Mouse (Mus musculus) MEL (cell line): Measurements from ENCODE around the gene Car15. TPM values are rescaled to one million over a fixed set of nuclear protein-coding genes. Genes with fewer than 3 reads are reported as not detected.
A peak's percentile ranks its signal among the peaks of the same experiment; 100 is the strongest.

Experiments used
- DNase-seq: peaks from one replicate; pipeline ENCODE4 v3.0.0; 2011; ENCODE audit warnings: low read depth, low spot score
- H3K27ac ChIP-seq: 2 replicates; pipeline ENCODE4 v1.5.1; 2012; ENCODE audit warnings: low read depth, mild to moderate bottlenecking, control low read depth, low read length, moderate library complexity; ENCODE audit not compliant: control insufficient read depth
- H3K27me3 ChIP-seq, 2 experiments: fragments of 150-350 bp in 1 of 2; sonication (generic) in 1 of 2; 2 replicates each; pipeline ENCODE4 v1.6.1; 2012; ENCODE audit warnings: low read length in 2 of 2, mild to moderate bottlenecking in 2 of 2, improper control_type of control experiment in 1 of 2, moderate library complexity in 1 of 2; ENCODE audit not compliant: insufficient read depth in 2 of 2, control insufficient read depth in 1 of 2
- H3K36me3 ChIP-seq, 2 experiments: 2 replicates each; pipeline ENCODE4 v1.6.1; 2012 to 2014; ENCODE audit warnings: low read length in 2 of 2, improper control_type of control experiment in 1 of 2, inconsistent platforms in 1 of 2, mild to moderate bottlenecking in 1 of 2; ENCODE audit not compliant: insufficient read depth in 2 of 2, control insufficient read depth in 1 of 2
- H3K4me1 ChIP-seq, 2 experiments: fragments of 150-350 bp in 1 of 2; sonication (generic) in 1 of 2; 2 replicates each; pipeline ENCODE4 v1.6.1; 2012; ENCODE audit warnings: low read length in 2 of 2, improper control_type of control experiment in 1 of 2, mild to moderate bottlenecking in 1 of 2; ENCODE audit not compliant: insufficient read depth in 2 of 2, control insufficient read depth in 1 of 2
- H3K4me3 ChIP-seq, 2 experiments: fragments of 150-350 bp in 1 of 2; sonication (generic) in 1 of 2; 2 replicates each; pipeline ENCODE4 v1.5.1; 2012; ENCODE audit warnings: low read depth in 2 of 2, low read length in 2 of 2, mild to moderate bottlenecking in 2 of 2, moderate library complexity in 2 of 2, control low read depth in 1 of 2, improper control_type of control experiment in 1 of 2; ENCODE audit not compliant: control insufficient read depth in 1 of 2, insufficient read depth in 1 of 2
- H3K79me2 ChIP-seq: 2 replicates; pipeline ENCODE4 v1.6.1; 2012; ENCODE audit warnings: mild to moderate bottlenecking, low read length, moderate library complexity; ENCODE audit not compliant: control insufficient read depth, poor library complexity, insufficient read depth
- H3K9ac ChIP-seq: 2 replicates; pipeline ENCODE4 v1.6.1; 2012; ENCODE audit warnings: low read depth, mild to moderate bottlenecking, control low read depth, low read length, moderate library complexity; ENCODE audit not compliant: control insufficient read depth, poor library complexity, severe bottlenecking
- H3K9me3 ChIP-seq: fragments of 150-350 bp; sonication (generic); replicated peaks from 2 replicates; pipeline ENCODE4 v1.6.1; 2012; ENCODE audit warnings: mild to moderate bottlenecking, low read length, improper control_type of control experiment, moderate library complexity; ENCODE audit not compliant: insufficient read depth
- BHLHE40 ChIP-seq: IDR thresholded peaks from 2 replicates; pipeline ENCODE4 v1.6.1; 2012; ENCODE audit warnings: low read depth, mild to moderate bottlenecking, inconsistent platforms, low read length, improper control_type of control experiment, borderline replicate concordance
- CHD1 ChIP-seq: IDR thresholded peaks from 2 replicates; pipeline ENCODE4 v1.6.1; 2012; ENCODE audit warnings: low read depth, mild to moderate bottlenecking, inconsistent platforms, low read length, improper control_type of control experiment
- CHD2 ChIP-seq: IDR thresholded peaks from 2 replicates; pipeline ENCODE4 v1.6.1; 2011; ENCODE audit warnings: low read length, improper control_type of control experiment
- E2F4 ChIP-seq: IDR thresholded peaks from 2 replicates; pipeline ENCODE4 v1.6.1; 2011; ENCODE audit warnings: low read depth, low read length, improper control_type of control experiment, borderline replicate concordance
- ETS1 ChIP-seq: IDR thresholded peaks from 2 replicates; pipeline ENCODE4 v1.6.1; 2012; ENCODE audit warnings: low read depth, mild to moderate bottlenecking, inconsistent platforms, low read length, improper control_type of control experiment, moderate library complexity
- GABPA ChIP-seq: IDR thresholded peaks from 2 replicates; pipeline ENCODE4 v1.6.1; 2012; ENCODE audit warnings: low read depth, mild to moderate bottlenecking, inconsistent platforms, low read length, improper control_type of control experiment, moderate library complexity
- HCFC1 ChIP-seq: IDR thresholded peaks from 2 replicates; pipeline ENCODE4 v1.6.1; 2012; ENCODE audit warnings: low read depth, mild to moderate bottlenecking, inconsistent platforms, low read length, improper control_type of control experiment, moderate library complexity
- JUND ChIP-seq: IDR thresholded peaks from 2 replicates; pipeline ENCODE4 v1.6.1; 2011; ENCODE audit warnings: low read depth, mild to moderate bottlenecking, improper control_type of control experiment, low read length
- KAT2A ChIP-seq: conservative IDR thresholded peaks from 2 replicates; pipeline ENCODE4 v1.6.1; 2012; ENCODE audit warnings: low read depth, low read length, improper control_type of control experiment, inconsistent platforms
- MAX ChIP-seq: IDR thresholded peaks from 2 replicates; pipeline ENCODE4 v1.6.1; 2011; ENCODE audit warnings: low read length, improper control_type of control experiment
- MEF2A ChIP-seq: IDR thresholded peaks from 2 replicates; pipeline ENCODE4 v1.6.1; 2014; ENCODE audit warnings: low read depth, mild to moderate bottlenecking, inconsistent platforms, low read length, improper control_type of control experiment; ENCODE audit not compliant: poor library complexity, insufficient replicate concordance, severe bottlenecking; ENCODE audit errors: extremely low read depth
- MXI1 ChIP-seq: IDR thresholded peaks from 2 replicates; pipeline ENCODE4 v1.6.1; 2011; ENCODE audit warnings: mild to moderate bottlenecking, low read depth, low read length, improper control_type of control experiment
- MYC ChIP-seq: IDR thresholded peaks from 2 replicates; pipeline ENCODE4 v1.6.1; 2011; ENCODE audit warnings: low read depth, mild to moderate bottlenecking, low read length, improper control_type of control experiment, moderate library complexity
- NELFE ChIP-seq: IDR thresholded peaks from 2 replicates; pipeline ENCODE4 v1.6.1; 2011; ENCODE audit warnings: low read depth, low read length, improper control_type of control experiment
- NRF1 ChIP-seq: IDR thresholded peaks from 2 replicates; pipeline ENCODE4 v1.6.1; 2014; ENCODE audit warnings: low read depth, mild to moderate bottlenecking, inconsistent platforms, low read length, improper control_type of control experiment, moderate library complexity; ENCODE audit not compliant: poor library complexity, insufficient read depth, severe bottlenecking
- POLR2A ChIP-seq, 2 experiments: IDR thresholded peaks; 2 replicates each; pipeline ENCODE4 v1.6.1; 2011 to 2012; ENCODE audit warnings: low read length in 2 of 2, mild to moderate bottlenecking in 2 of 2, control low read depth in 1 of 2, improper control_type of control experiment in 1 of 2, low read depth in 1 of 2, moderate library complexity in 1 of 2; ENCODE audit not compliant: control insufficient read depth in 1 of 2, insufficient read depth in 1 of 2, poor library complexity in 1 of 2
- POLR2AphosphoS2 ChIP-seq: IDR thresholded peaks from 2 replicates; pipeline ENCODE4 v1.6.1; 2011; ENCODE audit warnings: low read length, improper control_type of control experiment
- POLR2AphosphoS5 ChIP-seq: IDR thresholded peaks from 2 replicates; pipeline ENCODE4 v1.6.1; 2012; ENCODE audit warnings: low read depth, borderline replicate concordance, mild to moderate bottlenecking, inconsistent platforms, low read length, moderate library complexity, mixed read lengths
- RAD21 ChIP-seq: IDR thresholded peaks from 2 replicates; pipeline ENCODE4 v1.6.1; 2011; ENCODE audit warnings: mild to moderate bottlenecking, low read depth, low read length, improper control_type of control experiment
- RCOR1 ChIP-seq: IDR thresholded peaks from 2 replicates; pipeline ENCODE4 v1.6.1; 2012; ENCODE audit warnings: low read depth, mild to moderate bottlenecking, inconsistent platforms, low read length, improper control_type of control experiment
- SIN3A ChIP-seq: IDR thresholded peaks from 2 replicates; pipeline ENCODE4 v1.6.1; 2012; ENCODE audit warnings: low read length, improper control_type of control experiment, inconsistent platforms
- SMC3 ChIP-seq: IDR thresholded peaks from 2 replicates; pipeline ENCODE4 v1.6.1; 2011; ENCODE audit warnings: low read depth, low read length, improper control_type of control experiment
- TAL1 ChIP-seq: IDR thresholded peaks from 2 replicates; pipeline ENCODE4 v1.6.1; 2012; ENCODE audit warnings: mild to moderate bottlenecking, inconsistent platforms, low read length, moderate library complexity, mixed read lengths
- TBP ChIP-seq: IDR thresholded peaks from 2 replicates; pipeline ENCODE4 v1.8.0; 2011; ENCODE audit warnings: low read depth, low read length, improper control_type of control experiment
- UBTF ChIP-seq: IDR thresholded peaks from 2 replicates; pipeline ENCODE4 v1.6.1; 2012; ENCODE audit warnings: low read depth, mild to moderate bottlenecking, inconsistent platforms, low read length, improper control_type of control experiment, moderate library complexity, borderline replicate concordance; ENCODE audit not compliant: insufficient read depth
- ZC3H11A ChIP-seq: IDR thresholded peaks from 2 replicates; pipeline ENCODE4 v1.6.1; 2012; ENCODE audit warnings: low read depth, mild to moderate bottlenecking, inconsistent platforms, low read length, improper control_type of control experiment
- ZKSCAN1 ChIP-seq: IDR thresholded peaks from 2 replicates; pipeline ENCODE4 v1.6.1; 2012; ENCODE audit warnings: low read depth, mild to moderate bottlenecking, inconsistent platforms, low read length, improper control_type of control experiment, moderate library complexity
- ZMIZ1 ChIP-seq: IDR thresholded peaks from 2 replicates; pipeline ENCODE4 v1.6.1; 2012; ENCODE audit warnings: low read depth, mild to moderate bottlenecking, inconsistent platforms, low read length, improper control_type of control experiment, moderate library complexity
- polyA plus RNA-seq, 2 experiments: library from polyadenylated mRNA; stranded (reverse) in 1 of 2; unstranded in 1 of 2; fragments of >175 nt in 1 of 2; fragments of >200 nt in 1 of 2; gene quantifications; 2 replicates each; pipeline versions ENCODE4 v1.2.1 to v1.2.4; 2012; ENCODE audit warnings: low replicate concordance in 2 of 2, low read depth in 1 of 2; ENCODE audit not compliant: insufficient read length in 2 of 2, insufficient read depth in 1 of 2, missing spikeins in 1 of 2
- total RNA-seq: library from RNA; depleted of rRNA; stranded (reverse); fragments of 300-350 nt; gene quantifications from 2 replicates; pipeline ENCODE4 v1.2.3, GENCODE M21; 2012

The Car15 gene
- total and polyA plus RNA-seq, 3 experiments: 2.0 to 3.6 TPM; not detected in 1

GRCm38 (mm10) chr16:17834543-17834942 is 3.6 kb downstream of the Car15 start (continued):
- TF ChIP-seq POLR2AphosphoS5: no peak
- TF ChIP-seq POLR2AphosphoS2: no peak
- no peak for TF ChIP-seq JUND
- no peak for TF ChIP-seq ZKSCAN1
- no peak for TF ChIP-seq MYC
- TF ChIP-seq CHD2: no peak
- TF ChIP-seq SMC3: no peak
- no peak for TF ChIP-seq BHLHE40
- no peak for TF ChIP-seq NRF1
- TF ChIP-seq ZMIZ1: no peak
- TF ChIP-seq TAL1: no peak
- TF ChIP-seq CHD1: no peak
- peak; percentile 10; the same call in 1 of the 2 replicates for TF ChIP-seq MXI1
- no peak for TF ChIP-seq POLR2A (IDR thresholded peaks at IDR 0.05; ENCODE audit: control insufficient read depth in 1 of 2, insufficient read depth in 1 of 2, low read depth in 1 of 2, low read length in 2 of 2, poor library complexity in 1 of 2)
- no peak for TF ChIP-seq NELFE
- TF ChIP-seq ETS1: peak; percentile 60; the same call in 1 of the 2 replicates
- no peak for TF ChIP-seq E2F4
- TF ChIP-seq MAX: no peak
- peak; percentile 31; the same call in 1 of the 2 replicates for TF ChIP-seq SIN3A
- no peak for TF ChIP-seq ZC3H11A
- no peak for TF ChIP-seq GABPA
- no peak for TF ChIP-seq HCFC1
- TF ChIP-seq TBP: no peak

- no peak for TF ChIP-seq CHD1
- no peak for TF ChIP-seq RAD21
- TF ChIP-seq TAL1: no peak
- no peak for TF ChIP-seq KAT2A
- TF ChIP-seq UBTF: no peak
- no peak for TF ChIP-seq RCOR1
- TF ChIP-seq MEF2A: no peak
- no peak for TF ChIP-seq TBP
- Histone ChIP-seq H3K4me1 (peaks cover 6 to 12% of the 10 kb centered on the region in 2 experiments), H3K36me3 (peaks cover 0 to 9% of the 10 kb centered on the region in 2 experiments; a peak in 2 of 4 replicates), H3K9ac (no peak overlapping the region), H3K27ac (peak overlapping the region; percentile 19; the same call in 1 of the 2 replicates), H3K4me3 (no peak overlapping the region), H3K79me2 (no peaks in the 10 kb centered on the region), H3K9me3 (no peaks in the 10 kb centered on the region), H3K27me3 (no peaks in the 10 kb centered on the region)
- no peak for DNase-seq
These were observed 4.3 kb downstream of the Car15 start for GRCm38 (mm10) chr16:17833681-17834399.
